Mouse (Mus musculus) lung, adult 2 months (tissue): ENCODE measurements around the gene Hoxa7. TPM values are rescaled to one million over a fixed set of nuclear protein-coding genes. Genes with fewer than 3 reads are reported as not detected.

ENCODE experiments used
- DNase-seq: peaks from one replicate; pipeline ENCODE4 v3.0.0; 2022
- H3K4me1 ChIP-seq: fragments of 200-500 bp; 2 replicates; pipeline ENCODE4 v1.6.1; 2011; ENCODE audit warnings: low read length; ENCODE audit not compliant: control insufficient read depth, insufficient read depth
- H3K4me3 ChIP-seq: fragments of 200-500 bp; replicated peaks from 2 replicates; pipeline ENCODE3; 2011; ENCODE audit warnings: low read depth, mild to moderate bottlenecking, control low read depth, low read length; ENCODE audit errors: extremely low read depth
- CTCF ChIP-seq: fragments of 200-500 bp; IDR thresholded peaks from 2 replicates; pipeline ENCODE4 v1.5.1; 2011; ENCODE audit warnings: mild to moderate bottlenecking, low read length, control low read depth; ENCODE audit not compliant: insufficient read depth
- POLR2A ChIP-seq: fragments of 200-500 bp; IDR thresholded peaks from 2 replicates; pipeline ENCODE4 v1.6.1; 2011; ENCODE audit warnings: low read depth, mild to moderate bottlenecking, control low read depth, low read length, borderline replicate concordance; ENCODE audit errors: extremely low read depth
- WGBS: fragments of 180-500 bp; shearing (Covaris S2); methylation state at CpG from one replicate; pipeline ENCODE4 v1.1.7; 2018; 5-methylcytosine and 5-hydroxymethylcytosine counted together
- polyA plus RNA-seq: library from polyadenylated mRNA; depleted of rRNA; stranded (reverse); fragments of >200 nt; gene quantifications from 2 replicates; pipeline ENCODE4 v1.2.3, GENCODE M21; 2012

Gene Hoxa7
- polyA plus RNA-seq, 1 experiment, result 6.6 TPM

- H3K4me3 ChIP-seq, result no peak overlapping the region
- TF ChIP-seq POLR2A (no peak), CTCF (no peak)
- H3K4me1 ChIP-seq, result peaks cover 3% of the 10 kb centered on the region; the same call in 1 of the 2 replicates
- no peak for DNase-seq
- 6% methylated on average over 25 of the region's 25 CpGs for WGBS
These were observed 37.6 kb upstream of the Hoxa7 start for GRCm38 (mm10) chr6:52259081-52259790.

GRCm38 (mm10) chr6:52256956-52257355, 35.3 kb upstream of the Hoxa7 start:
- DNase-seq, result peak; percentile 79
- H3K4me1 ChIP-seq, result peaks cover 3% of the 10 kb centered on the region; the same call in 1 of the 2 replicates
- no peak overlapping the region for H3K4me3 ChIP-seq
- WGBS, result under 1% methylated on average over 6 of the region's 6 CpGs
- TF ChIP-seq CTCF (peak; percentile 70), POLR2A (no peak)

- 5% methylated on average over 59 of the region's 59 CpGs for WGBS
- Histone ChIP-seq H3K4me1 (no peaks in the 10 kb centered on the region), H3K4me3 (no peak overlapping the region)
- TF ChIP-seq POLR2A, result no peak
- no peak for TF ChIP-seq CTCF
- DNase-seq, result no peak
These were observed 32.2 kb upstream of the Hoxa7 start for GRCm38 (mm10) chr6:52253511-52254500.

GRCm38 (mm10) chr6:52252775-52253376, 31.2 kb upstream of the Hoxa7 start:
- H3K4me3 ChIP-seq, result no peak overlapping the region
- 5% methylated on average over 35 of the region's 35 CpGs for WGBS
- TF ChIP-seq POLR2A (no peak), CTCF (no peak)
- DNase-seq, result no peak
- H3K4me1 ChIP-seq, result no peaks in the 10 kb centered on the region

- no peak overlapping the region for H3K4me3 ChIP-seq
- no peak for DNase-seq
- no peak for TF ChIP-seq CTCF
- no peak for TF ChIP-seq POLR2A
- H3K4me1 ChIP-seq, result no peaks in the 10 kb centered on the region
- 10% methylated on average over 24 of the region's 24 CpGs for WGBS
These were observed 30.5 kb upstream of the Hoxa7 start for GRCm38 (mm10) chr6:52252016-52252774.

- 17% methylated on average over 7 of the region's 7 CpGs for WGBS
- no peak overlapping the region for H3K4me3 ChIP-seq
- peaks cover 2% of the 10 kb centered on the region; the same call in 1 of the 2 replicates for H3K4me1 ChIP-seq
- no peak for TF ChIP-seq CTCF
- no peak for TF ChIP-seq POLR2A
- no peak for DNase-seq
These were observed 29.7 kb upstream of the Hoxa7 start for GRCm38 (mm10) chr6:52251177-52251879.

- H3K4me3 ChIP-seq, result no peak overlapping the region
- TF ChIP-seq CTCF (no peak), POLR2A (no peak)
- H3K4me1 ChIP-seq, result peaks cover 2% of the 10 kb centered on the region
- 16% methylated on average over 4 of the region's 4 CpGs for WGBS
- no peak for DNase-seq
These were observed 28.2 kb upstream of the Hoxa7 start for GRCm38 (mm10) chr6:52249826-52250225.

- no peak overlapping the region for H3K4me3 ChIP-seq
- DNase-seq, result no peak
- H3K4me1 ChIP-seq, result peaks cover 2% of the 10 kb centered on the region
- 3% methylated on average over 16 of the region's 16 CpGs for WGBS
- no peak for TF ChIP-seq POLR2A
- TF ChIP-seq CTCF, result no peak
These were observed 27.7 kb upstream of the Hoxa7 start for GRCm38 (mm10) chr6:52249415-52249738.
